Mouse (Mus musculus) liver, adult 2 months (tissue): ENCODE measurements around the gene Tas2r108.

ENCODE experiments used
- CTCF ChIP-seq: fragments of 200-500 bp; IDR thresholded peaks from 2 replicates; pipeline ENCODE4 v1.5.1; 2011; ENCODE audit warnings: low read depth, low read length, control low read depth
- POLR2A ChIP-seq: fragments of 200-500 bp; IDR thresholded peaks from 2 replicates; pipeline ENCODE4 v1.6.1; 2011; ENCODE audit warnings: low read length, control low read depth; ENCODE audit not compliant: insufficient read depth; ENCODE audit errors: extremely low read depth

DNA sequence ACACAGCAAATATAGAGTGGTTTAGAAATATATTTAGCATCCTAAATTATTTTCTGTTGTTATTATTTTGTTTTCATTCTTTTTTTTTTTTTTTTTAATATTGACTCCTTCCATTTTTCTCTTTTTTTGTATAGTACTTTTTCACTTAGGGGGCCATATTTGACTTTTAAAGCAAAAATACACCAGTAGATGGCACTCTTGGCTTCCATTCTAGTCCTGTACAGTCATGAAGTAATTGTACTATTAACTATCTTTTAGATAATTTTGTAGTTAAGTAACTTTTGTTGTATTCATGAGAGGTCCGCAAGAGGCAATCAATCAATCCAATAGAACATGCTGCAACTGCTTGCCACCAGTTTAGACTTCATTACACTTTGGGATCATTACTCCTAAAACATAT, 13.6 kb upstream of the Tas2r108 start:
- no peak for TF ChIP-seq CTCF
- TF ChIP-seq POLR2A: no peak
